Mouse (Mus musculus) monocyte, adult 2 months (primary cell): ENCODE measurements around the gene Klhl3.

Source experiments
- DNase-seq, 2 experiments: peaks; one replicate each; pipeline ENCODE4 v3.0.0; 2022; ENCODE audit warnings: low spot score in 2 of 2, low read depth in 1 of 2

Gene Klhl3

DNA sequence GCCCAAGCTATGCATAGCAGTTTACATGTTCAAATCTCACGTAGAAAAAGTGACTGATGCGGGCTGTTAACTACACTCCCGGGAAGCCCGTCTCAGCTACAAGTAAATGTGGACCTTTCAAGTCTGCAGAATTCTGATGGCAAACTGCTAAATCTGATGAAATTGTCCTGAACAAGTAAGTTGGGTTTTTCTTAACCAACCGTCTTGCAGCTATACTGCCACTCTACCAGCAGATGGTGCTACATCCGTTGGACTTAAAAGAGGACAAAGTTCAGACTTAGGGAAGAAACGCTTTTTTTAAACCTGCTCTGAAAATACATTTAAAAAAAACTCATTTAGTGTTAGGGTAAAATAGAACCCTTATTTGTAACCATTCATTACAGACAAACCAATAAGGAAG is 12.7 kb upstream of the Klhl3 start:
- peak in 1 of 2 experiments; percentile 29 for DNase-seq

DNA sequence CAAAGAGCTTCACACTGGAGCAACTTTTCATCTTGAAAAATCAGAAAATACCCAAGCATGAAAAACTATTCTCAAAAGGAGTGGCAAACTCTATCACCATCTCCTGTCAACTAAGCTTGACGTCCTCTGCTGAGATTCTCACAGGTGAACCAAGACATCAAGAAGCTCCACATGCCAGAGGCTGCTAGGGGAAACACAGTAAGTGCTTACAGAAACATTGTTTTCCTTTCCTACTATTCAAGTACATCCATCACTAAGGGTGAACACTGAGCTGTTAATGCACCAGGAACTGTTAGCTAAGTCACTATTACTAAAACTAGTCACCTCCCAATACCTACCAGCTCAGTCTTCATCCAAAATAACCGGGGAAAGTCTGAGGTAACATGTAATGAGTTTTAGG is 11.6 kb upstream of the Klhl3 start:
- DNase-seq = no peak

- DNase-seq = no peak
Measured at GRCm38 (mm10) chr13:58124278-58124677, 10.9 kb upstream of the Klhl3 start.

DNA sequence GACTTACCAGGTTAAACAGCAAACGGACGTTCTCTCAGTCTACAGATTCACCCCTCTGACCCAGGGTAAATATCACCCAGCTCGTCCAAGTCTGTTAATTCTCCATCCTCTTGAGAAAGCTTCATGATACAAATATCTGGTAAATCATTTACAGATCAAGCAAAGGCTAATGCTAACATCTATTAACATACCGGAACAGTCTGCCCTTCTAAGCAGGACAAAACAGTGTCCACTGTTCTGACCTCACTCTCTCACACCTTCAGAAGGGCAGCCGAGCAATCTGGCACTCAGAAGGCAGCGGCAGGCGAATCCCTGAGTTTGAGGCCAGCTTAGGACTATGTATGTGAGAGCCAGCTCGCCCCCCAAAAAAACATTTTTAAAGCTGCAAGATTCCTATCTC is 10.0 kb upstream of the Klhl3 start:
- no peak for DNase-seq

DNA sequence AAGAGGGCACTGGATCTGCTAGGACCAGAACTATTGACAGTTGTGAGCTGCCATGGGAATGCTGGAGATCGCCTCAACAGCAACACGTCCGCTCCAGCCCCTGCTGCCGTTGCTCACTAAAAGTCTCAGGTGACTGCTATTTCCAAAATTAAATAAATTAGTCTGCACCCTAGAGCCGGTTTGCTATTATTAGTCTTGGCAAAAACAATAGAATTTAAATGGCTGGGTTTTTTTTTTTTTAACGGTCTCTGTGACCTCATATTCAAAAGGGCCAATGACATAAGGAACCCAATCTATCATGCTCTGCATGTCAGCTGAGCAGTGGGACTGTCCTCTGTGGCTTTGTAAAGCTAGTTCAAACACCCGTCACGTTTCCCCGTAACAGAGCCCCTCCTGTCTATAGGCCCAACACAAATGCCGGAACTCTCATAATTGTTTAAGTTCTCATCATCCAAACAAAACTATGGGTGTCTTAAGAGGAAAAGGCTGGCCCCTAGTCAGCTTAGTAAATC is 9.4 kb upstream of the Klhl3 start:
- DNase-seq = no peak

- peak; percentile 41 to 45 for DNase-seq
Measured at GRCm38 (mm10) chr13:58117318-58118017, 4.1 kb upstream of the Klhl3 start.

GRCm38 (mm10) chr13:58116801-58117200 is 3.4 kb upstream of the Klhl3 start:
- no peak for DNase-seq

GRCm38 (mm10) chr13:58115227-58115626 is 1.8 kb upstream of the Klhl3 start:
- peak in 1 of 2 experiments; percentile 35 for DNase-seq

DNA sequence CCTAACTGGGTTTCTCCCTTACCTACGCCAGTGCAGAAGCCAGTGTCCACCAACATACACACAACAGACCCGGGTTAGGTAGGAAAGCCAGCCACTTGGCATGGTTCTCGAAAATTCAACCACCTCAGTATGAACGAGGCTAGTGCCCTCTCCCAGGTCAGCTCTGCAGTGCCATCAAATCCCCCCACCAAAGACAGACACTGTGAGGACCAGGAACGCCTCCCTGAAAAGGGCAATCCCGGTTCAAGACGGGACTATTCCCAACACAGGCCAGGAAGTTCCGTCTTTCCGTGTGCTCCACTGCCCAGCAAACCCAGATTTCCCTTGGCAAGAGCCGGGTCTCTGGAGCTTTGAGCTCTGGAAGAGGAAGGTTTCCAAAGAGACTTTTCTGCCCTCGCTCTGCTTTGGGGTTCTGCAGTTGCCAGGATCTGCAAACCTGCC is 771 bp downstream of the Klhl3 start:
- no peak for DNase-seq

DNA sequence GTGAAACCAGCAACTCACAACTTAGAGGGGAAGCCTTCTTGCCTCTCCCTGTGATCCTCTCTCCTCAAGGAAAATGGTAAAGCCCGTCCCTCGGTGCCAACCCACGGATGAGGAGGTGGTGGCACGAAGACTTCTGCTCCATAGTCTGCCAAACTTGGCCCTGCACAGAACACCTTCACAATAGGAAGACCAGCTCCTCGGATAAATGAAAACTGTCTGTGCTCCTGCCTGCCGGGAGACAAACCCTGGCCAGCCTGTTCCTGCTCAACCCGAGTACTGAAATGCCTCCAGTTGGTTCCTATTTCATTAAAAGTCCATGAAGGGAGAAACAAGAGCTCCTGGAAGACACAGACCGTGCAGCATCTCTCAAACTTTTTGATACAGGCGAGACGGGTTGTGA is 1.2 kb downstream of the Klhl3 start:
- no peak for DNase-seq

DNA sequence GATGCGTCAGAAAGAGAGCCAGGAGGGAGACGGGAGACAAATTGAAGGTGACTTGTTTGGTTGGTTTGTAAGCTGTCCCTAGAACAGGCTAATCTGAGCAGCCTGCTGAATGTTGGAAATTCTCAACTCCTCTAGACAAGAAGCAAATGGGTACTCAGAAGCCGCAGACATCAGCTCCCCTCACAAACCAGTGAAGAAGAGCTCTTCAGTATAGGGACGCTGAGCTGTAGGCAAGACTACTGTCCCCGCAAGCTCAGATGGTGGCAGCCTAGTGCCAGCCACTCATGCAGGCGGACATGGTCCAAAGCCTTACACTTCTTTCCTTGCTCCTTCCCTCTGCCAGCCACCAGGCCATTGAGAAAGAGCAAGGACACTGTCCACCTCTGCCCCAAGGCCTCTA is 2.1 kb downstream of the Klhl3 start:
- no peak for DNase-seq

DNA sequence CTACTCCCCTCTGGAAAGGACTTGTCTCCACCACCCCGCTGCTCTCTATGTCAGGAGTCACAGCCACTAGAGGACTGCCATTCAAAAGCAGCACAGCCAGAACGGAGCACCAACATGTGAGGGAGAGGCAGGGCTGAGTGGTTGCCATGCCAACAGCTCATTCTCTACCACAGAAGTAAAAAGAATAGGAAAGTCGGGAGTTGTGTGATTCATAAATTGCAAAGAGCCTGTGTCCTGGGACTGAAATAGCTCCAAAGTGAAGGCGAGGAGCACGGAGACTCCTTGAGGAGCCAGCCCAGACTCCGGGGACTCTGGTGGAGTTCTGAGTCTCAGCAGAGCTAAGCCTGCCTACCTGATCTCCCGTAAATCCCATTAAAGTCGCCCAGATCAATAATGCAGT is 22.7 kb downstream of the Klhl3 start:
- DNase-seq = no peak

DNA sequence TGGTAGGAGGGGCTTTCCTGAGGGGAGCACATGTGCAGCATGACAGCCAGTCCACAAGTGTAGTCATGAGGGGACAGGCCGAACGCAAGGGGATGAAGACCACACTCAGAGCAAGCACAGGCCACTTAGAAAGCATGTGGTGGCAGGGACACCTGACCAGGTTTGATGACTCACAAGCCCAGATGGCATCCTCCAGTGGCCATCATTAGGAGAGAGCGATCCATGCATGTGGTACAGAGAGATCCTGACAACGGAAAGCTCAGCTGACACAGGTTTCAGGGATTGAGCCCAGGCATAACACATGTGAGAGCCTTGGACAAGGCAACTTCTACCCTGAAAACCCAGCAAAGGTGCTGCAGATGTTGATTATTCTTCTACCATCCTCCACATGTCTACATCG is 29.0 kb downstream of the Klhl3 start:
- no peak for DNase-seq

GRCm38 (mm10) chr13:58083521-58083920 is 29.9 kb downstream of the Klhl3 start:
- DNase-seq = no peak

GRCm38 (mm10) chr13:58083048-58083447 is 30.3 kb downstream of the Klhl3 start:
- DNase-seq = no peak

DNA sequence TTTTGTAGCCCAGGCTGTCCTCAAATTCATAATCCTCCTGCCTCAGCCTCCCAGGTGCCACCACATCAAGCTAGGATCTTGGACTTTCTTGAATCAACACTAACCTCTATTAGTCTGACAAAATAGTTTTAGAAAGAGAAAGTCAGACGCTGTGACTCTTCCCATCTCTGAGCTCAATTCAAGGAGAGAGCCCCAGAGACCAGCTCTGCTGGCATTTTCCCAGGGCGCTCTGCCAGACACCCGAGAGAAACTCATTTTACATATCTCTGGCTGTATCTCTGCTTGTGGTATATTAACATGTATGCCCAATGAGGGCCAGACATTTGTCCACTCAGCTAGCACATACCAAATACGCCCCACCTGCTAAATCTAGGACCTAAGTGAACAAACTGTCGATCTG is 35.0 kb downstream of the Klhl3 start:
- no peak for DNase-seq

- DNase-seq = no peak
Measured at GRCm38 (mm10) chr13:58074881-58075280, 38.5 kb downstream of the Klhl3 start.

- DNase-seq = no peak
Measured at GRCm38 (mm10) chr13:58074466-58074865, 38.9 kb downstream of the Klhl3 start.

DNA sequence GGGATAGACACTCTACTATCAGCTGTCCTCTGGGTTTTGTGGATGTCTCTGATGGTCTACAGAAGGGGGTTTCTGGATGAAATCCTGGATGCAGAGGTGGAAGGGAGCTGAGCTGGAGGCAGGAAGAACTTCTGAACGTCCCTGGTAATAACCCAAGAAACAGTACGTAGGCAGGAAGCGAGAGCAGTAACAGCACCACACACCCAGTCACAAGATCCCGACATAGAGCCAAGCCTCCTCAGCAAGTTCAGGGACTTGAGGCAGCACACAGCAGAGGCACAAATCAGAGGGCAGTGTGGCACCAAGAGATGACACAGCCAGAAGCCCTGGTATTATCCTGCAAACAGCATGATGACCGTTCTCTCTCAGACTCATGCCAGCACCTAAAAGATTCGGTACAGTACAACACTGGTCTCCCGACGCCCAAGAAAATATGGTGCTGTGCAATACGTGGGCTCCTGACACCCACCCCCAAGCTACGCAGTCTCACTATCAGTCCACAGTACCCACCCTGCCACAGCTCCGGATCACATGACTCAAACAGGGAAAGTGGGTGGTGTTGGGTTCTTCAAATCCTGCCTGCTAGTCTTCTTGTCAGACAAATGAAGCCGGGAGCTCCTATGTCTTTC is 40.0 kb downstream of the Klhl3 start:
- DNase-seq = no peak

- DNase-seq = no peak
Measured at GRCm38 (mm10) chr13:58071209-58071608, 42.2 kb downstream of the Klhl3 start.

GRCm38 (mm10) chr13:58070504-58070903 is 42.9 kb downstream of the Klhl3 start:
- DNase-seq = no peak

DNA sequence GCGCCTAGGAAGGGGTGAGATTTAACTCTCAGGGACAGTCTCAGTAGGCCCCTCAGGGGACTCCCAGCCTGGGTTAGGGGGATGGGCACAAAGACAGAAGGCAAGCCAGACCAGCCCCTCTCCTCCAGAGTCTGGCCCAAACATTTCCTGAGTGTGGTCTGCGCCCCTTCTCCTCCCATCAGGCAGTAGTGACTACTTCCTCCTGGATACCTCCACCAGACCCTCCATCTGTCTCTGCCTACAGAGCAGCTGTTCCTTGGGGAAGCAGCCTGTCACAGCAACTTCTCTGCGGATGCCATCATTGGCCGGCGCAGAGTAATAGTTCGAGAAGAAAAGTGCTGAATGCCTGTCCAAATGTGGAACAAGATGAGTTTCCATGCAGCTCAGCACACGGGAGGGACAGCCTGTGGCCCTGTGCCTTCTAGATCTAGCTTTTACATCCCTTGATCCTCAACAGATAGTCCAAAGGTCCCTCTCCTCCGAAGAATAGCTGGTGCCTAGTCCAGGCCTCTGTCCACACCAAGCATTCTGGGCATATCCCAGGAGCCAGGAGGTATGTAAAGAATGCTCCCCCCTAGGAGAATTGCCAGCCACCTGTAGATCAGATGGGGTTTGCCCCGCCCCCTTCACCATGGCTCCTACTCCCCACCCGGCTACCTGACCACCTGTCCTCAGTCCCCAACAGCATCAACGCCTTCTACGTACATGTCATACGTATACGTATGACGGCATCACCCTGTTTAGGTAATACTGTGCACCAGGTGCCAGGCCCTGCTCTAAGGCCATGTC is 44.8 kb downstream of the Klhl3 start:
- no peak for DNase-seq
